ENCODE assay signal across 32 mouse cellular contexts in the genomic region with DNA sequence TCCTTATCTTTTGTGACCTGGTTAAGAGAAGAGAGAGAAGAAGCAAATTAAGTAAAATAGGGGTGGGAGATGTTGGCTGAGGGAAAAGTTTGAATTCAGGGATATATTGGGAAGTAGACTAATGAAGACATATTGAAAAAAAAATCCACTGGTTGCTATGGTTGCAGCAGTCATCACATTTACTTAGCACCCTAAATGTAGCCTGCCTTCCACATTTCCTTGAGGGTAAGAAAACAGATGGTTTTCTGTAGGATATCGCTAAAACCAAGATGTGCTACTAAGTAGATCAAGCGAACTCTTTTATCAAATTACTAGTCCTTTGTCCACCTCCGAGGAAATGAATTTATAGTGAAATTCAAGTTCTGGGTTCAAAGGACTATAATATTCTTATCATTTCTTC. TPM values are rescaled to one million over a fixed set of nuclear protein-coding genes. Genes with fewer than 3 reads are reported as not detected.
"Had no signal": no experiment of that assay in that cellular context is flagged by ENCODE, and none has a peak within 500 bp of the region (broad histone marks: within the 10 kb centered on the region; RNA-seq: fewer than 3 reads in every experiment).

No protein-coding gene starts in this region.

- ATAC-seq: forebrain, embryonic 13.5 days; forebrain, embryonic 14.5 days; forebrain, embryonic 15.5 days; forebrain, embryonic 16.5 days; forebrain, postnatal 0 days had no signal

- DNase-seq: cerebellum, adult 2 months; cerebellum, adult 8-10 months; cerebellum, adult 9-10 months; cerebellum, adult 9-11 months; cerebellum, postnatal 10 days; cerebellum, postnatal 14 days; cerebellum, postnatal 25 days; cerebellum, postnatal 36 days; embryo, embryonic 11 days; forebrain, postnatal 0 days; gastrocnemius, adult 2 months; gastrocnemius, postnatal 10 days; gastrocnemius, postnatal 14 days; gastrocnemius, postnatal 25 days; gastrocnemius, postnatal 36 days; heart, adult 11 months; heart, adult 18-20 months; heart, adult 2 months had no signal

RNA-seq across cellular contexts. Expression of a gene that starts 37.2 kb away (rescaled TPM):
- total RNA-seq: common myeloid progenitor, adult 5-6 weeks; gastrocnemius, adult 18-20 months; gastrocnemius, adult 2 months; gastrocnemius, adult 8-10 months; gastrocnemius, postnatal 14 days; gastrocnemius, postnatal 25 days; gastrocnemius, postnatal 36 days; granulocyte monocyte progenitor cell, adult 5-6 weeks; heart, adult 18-20 months; heart, adult 2 months; heart, adult 8-10 months had no signal
- polyA plus RNA-seq: embryonic facial prominence, embryonic 10.5 days; embryonic facial prominence, embryonic 11.5 days; embryonic facial prominence, embryonic 12.5 days; erythroblast, embryonic 14.5 days; forebrain, embryonic 11.5 days had no signal
